Mouse (Mus musculus) embryonic facial prominence, embryonic 14.5 days (tissue): Measurements from ENCODE around the gene Zfp13. TPM values are rescaled to one million over a fixed set of nuclear protein-coding genes. Genes with fewer than 3 reads are reported as not detected.

ENCODE experiments used
- ATAC-seq: fragments of 200-750 bp; cut with Nextera tagmentation; 2 replicates; pipeline ENCODE4 v1.8.0; 2017; ENCODE audit warnings: low read depth, moderate number of reproducible peaks, moderate TSS enrichment
- DNase-seq: peaks from one replicate; pipeline ENCODE4 v3.0.0-alpha.2; 2015; ENCODE audit warnings: low spot score
- H3K27ac ChIP-seq: fragments of 300-500 bp; sonication (generic); replicated peaks from 2 replicates; pipeline ENCODE4 v1.5.1; 2014; ENCODE audit warnings: low read depth, mild to moderate bottlenecking, low read length, moderate library complexity
- H3K27me3 ChIP-seq: fragments of 300-500 bp; sonication (generic); replicated peaks from 2 replicates; pipeline ENCODE4 v1.6.1; 2014; ENCODE audit warnings: low read length; ENCODE audit not compliant: control insufficient read depth, insufficient read depth
- H3K36me3 ChIP-seq: fragments of 300-500 bp; sonication (generic); 2 replicates; pipeline ENCODE4 v1.6.1; 2014; ENCODE audit warnings: low read length, mixed read lengths; ENCODE audit not compliant: control insufficient read depth, insufficient read depth
- H3K4me1 ChIP-seq: fragments of 300-500 bp; sonication (generic); 2 replicates; pipeline ENCODE4 v1.6.1; 2014; ENCODE audit warnings: antibody characterized with exemption, low read length; ENCODE audit not compliant: control insufficient read depth, insufficient read depth
- H3K4me2 ChIP-seq: fragments of 300-500 bp; sonication (generic); 2 replicates; pipeline ENCODE4 v1.6.1; 2014; ENCODE audit warnings: low read depth, mild to moderate bottlenecking, low read length, moderate library complexity, mixed read lengths
- H3K4me3 ChIP-seq: fragments of 300-500 bp; sonication (generic); 2 replicates; pipeline ENCODE4 v1.5.1; 2014; ENCODE audit warnings: low read depth, mild to moderate bottlenecking, low read length
- H3K9ac ChIP-seq: fragments of 300-500 bp; sonication (generic); 2 replicates; pipeline ENCODE4 v1.6.1; 2014; ENCODE audit warnings: low read depth, mild to moderate bottlenecking, low read length, moderate library complexity, mixed read lengths
- H3K9me3 ChIP-seq: fragments of 300-500 bp; sonication (generic); 2 replicates; pipeline ENCODE4 v1.6.1; 2016; ENCODE audit warnings: low read length; ENCODE audit not compliant: control insufficient read depth
- WGBS: fragments of 180-500 bp; shearing (Covaris S2); extraction: QIAGEN DNeasy Blood & Tissue Kit; methylation state at CpG from one replicate; pipeline ENCODE4 v1.1.7; 2014; 5-methylcytosine and 5-hydroxymethylcytosine counted together
- polyA plus RNA-seq: library from polyadenylated mRNA; unstranded; fragments of >200 nt; fragmentation: Nextera tagmentation; extraction: Ambion mirVana; gene quantifications from 2 replicates; pipeline ENCODE4 v1.2.1, GENCODE M21; 2014

Zfp13 gene
- polyA plus RNA-seq, 1 experiment from 2014 or later, result 11.7 TPM

- ATAC-seq (no peak), DNase-seq (no peak)
- WGBS, result 59% methylated on average over 9 of the region's 9 CpGs
- Histone ChIP-seq H3K27me3 (no peaks in the 10 kb centered on the region; the same call in 1 of the 2 replicates), H3K27ac (no peak overlapping the region), H3K9ac (no peak overlapping the region), H3K9me3 (no peaks in the 10 kb centered on the region), H3K4me3 (no peak overlapping the region), H3K36me3 (no peaks in the 10 kb centered on the region), H3K4me1 (no peaks in the 10 kb centered on the region), H3K4me2 (no peak overlapping the region)
These were observed 17.8 kb upstream of the Zfp13 start for GRCm38 (mm10) chr17:23617087-23617486.

DNA sequence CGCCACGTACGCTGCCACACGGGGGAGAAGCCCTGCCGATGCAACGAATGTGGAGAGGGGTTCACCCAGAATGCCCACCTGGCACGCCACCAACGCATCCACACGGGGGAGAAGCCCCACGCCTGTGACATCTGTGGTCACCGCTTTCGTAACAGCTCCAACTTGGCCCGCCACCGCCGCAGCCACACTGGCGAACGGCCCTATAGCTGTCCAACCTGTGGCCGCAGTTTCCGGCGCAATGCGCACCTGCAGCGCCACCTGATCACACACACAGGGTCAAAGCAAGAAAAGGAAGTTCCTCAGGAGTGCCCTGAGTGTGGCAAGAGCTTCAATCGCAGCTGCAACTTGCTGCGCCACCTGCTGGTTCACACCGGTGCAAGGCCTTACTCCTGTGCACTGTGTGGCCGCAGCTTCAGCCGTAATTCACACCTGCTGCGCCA lies 11.1 kb upstream of the Zfp13 start:
- no peaks in the 10 kb centered on the region for H3K9me3 ChIP-seq
- no peak overlapping the region for H3K27ac ChIP-seq
- H3K4me1 ChIP-seq, result no peaks in the 10 kb centered on the region
- ATAC-seq, result peak; percentile 78
- no peak overlapping the region for H3K4me2 ChIP-seq
- H3K4me3 ChIP-seq, result no peak overlapping the region
- no peak overlapping the region for H3K9ac ChIP-seq
- DNase-seq, result peak; percentile 44
- no peaks in the 10 kb centered on the region for H3K36me3 ChIP-seq
- WGBS, result 86% methylated on average over 28 of the region's 28 CpGs
- H3K27me3 ChIP-seq, result no peaks in the 10 kb centered on the region

GRCm38 (mm10) chr17:23609612-23610011 lies 10.3 kb upstream of the Zfp13 start:
- Histone ChIP-seq H3K9me3 (no peaks in the 10 kb centered on the region), H3K4me2 (no peak overlapping the region), H3K36me3 (no peaks in the 10 kb centered on the region), H3K4me3 (no peak overlapping the region), H3K4me1 (no peaks in the 10 kb centered on the region), H3K27ac (no peak overlapping the region), H3K27me3 (no peaks in the 10 kb centered on the region), H3K9ac (no peak overlapping the region)
- ATAC-seq (no peak), DNase-seq (no peak)
- WGBS, result 93% methylated on average over 24 of the region's 24 CpGs

GRCm38 (mm10) chr17:23605220-23605619 lies 5.9 kb upstream of the Zfp13 start:
- Histone ChIP-seq H3K27me3 (no peaks in the 10 kb centered on the region), H3K27ac (no peak overlapping the region), H3K9ac (no peak overlapping the region), H3K4me1 (no peaks in the 10 kb centered on the region; the same call in 1 of the 2 replicates), H3K4me3 (no peak overlapping the region), H3K4me2 (no peak overlapping the region), H3K36me3 (no peaks in the 10 kb centered on the region), H3K9me3 (no peaks in the 10 kb centered on the region)
- 78% methylated on average over 8 of the region's 8 CpGs for WGBS
- no peak for ATAC-seq
- DNase-seq, result no peak

DNA sequence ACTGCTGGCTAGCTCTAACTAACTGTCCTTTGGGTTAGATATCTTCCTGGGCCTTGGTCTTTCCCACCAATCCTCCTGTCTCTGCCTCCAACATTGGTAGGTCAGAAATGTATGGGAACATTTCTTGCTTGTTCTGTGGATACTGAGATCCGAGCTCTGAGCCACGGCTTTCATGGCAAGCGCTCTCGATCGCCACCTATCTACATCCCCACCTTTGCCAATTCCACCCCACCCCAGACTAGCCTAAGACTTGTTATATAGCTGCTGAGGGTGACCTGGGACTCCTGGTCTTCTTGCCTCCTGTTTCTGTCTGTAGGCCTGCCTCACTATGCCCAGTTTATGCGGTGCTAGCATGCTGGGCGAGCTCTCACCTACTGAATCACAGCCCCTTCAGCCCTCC lies 5.1 kb upstream of the Zfp13 start:
- H3K9me3 ChIP-seq, result no peaks in the 10 kb centered on the region
- ATAC-seq (no peak), DNase-seq (no peak)
- H3K27ac ChIP-seq, result no peak overlapping the region
- no peaks in the 10 kb centered on the region for H3K27me3 ChIP-seq
- no peak overlapping the region for H3K9ac ChIP-seq
- H3K4me2 ChIP-seq, result no peak overlapping the region
- H3K4me3 ChIP-seq, result no peak overlapping the region
- H3K4me1 ChIP-seq, result no peaks in the 10 kb centered on the region; the same call in 1 of the 2 replicates
- 81% methylated on average over 7 of the region's 7 CpGs for WGBS
- H3K36me3 ChIP-seq, result no peaks in the 10 kb centered on the region

DNA sequence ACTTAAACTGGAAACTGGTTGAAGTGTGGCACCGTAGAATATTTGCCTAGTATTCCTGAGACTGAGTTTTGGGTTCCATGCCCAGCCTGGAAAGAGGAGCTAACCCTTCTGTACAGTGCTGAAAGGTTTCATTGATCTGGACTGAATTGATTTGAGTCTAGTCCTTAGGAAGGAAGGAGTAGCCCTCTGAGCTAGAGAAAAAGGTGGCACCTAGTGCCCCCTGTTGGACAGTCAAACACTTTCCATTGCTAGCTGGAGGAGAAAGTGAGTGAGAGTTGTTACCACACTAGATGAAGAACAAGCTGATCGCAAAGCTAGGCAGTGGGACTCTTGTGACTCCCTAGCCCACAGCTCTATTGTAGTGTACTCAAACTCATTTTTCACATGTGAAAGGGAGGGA lies 4.3 kb upstream of the Zfp13 start:
- Histone ChIP-seq H3K27ac (no peak overlapping the region), H3K27me3 (no peaks in the 10 kb centered on the region), H3K4me2 (no peak overlapping the region), H3K9me3 (no peaks in the 10 kb centered on the region), H3K4me1 (no peaks in the 10 kb centered on the region; the same call in 1 of the 2 replicates), H3K36me3 (no peaks in the 10 kb centered on the region), H3K9ac (no peak overlapping the region), H3K4me3 (no peak overlapping the region)
- DNase-seq, result peak; percentile 41
- ATAC-seq, result no peak
- 60% methylated on average over 2 of the region's 2 CpGs for WGBS

DNA sequence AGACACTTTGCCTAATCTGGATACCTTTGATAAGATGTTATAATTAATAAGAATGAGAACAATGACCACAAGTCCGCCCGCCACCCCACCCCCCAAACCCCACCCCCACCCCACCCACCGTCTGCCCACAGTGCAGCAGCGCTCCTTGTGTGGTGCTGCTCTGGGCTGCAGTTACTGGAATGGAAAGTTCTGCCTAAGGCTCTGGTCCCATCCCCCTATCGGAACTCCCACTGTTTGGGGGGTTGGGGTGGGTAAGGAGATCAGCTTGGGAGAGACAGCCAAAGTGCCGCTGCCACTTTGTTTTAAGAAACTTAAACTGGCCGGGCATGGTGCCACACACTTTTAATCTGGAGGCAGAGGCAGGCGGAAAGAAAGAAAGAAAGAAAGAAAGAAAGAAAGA lies 3.8 kb upstream of the Zfp13 start:
- no peak overlapping the region for H3K4me3 ChIP-seq
- no peak overlapping the region for H3K9ac ChIP-seq
- no peaks in the 10 kb centered on the region for H3K9me3 ChIP-seq
- 25% methylated on average over 8 of the region's 8 CpGs for WGBS
- no peak overlapping the region for H3K4me2 ChIP-seq
- no peaks in the 10 kb centered on the region; the same call in 1 of the 2 replicates for H3K4me1 ChIP-seq
- ATAC-seq, result no peak
- H3K27ac ChIP-seq, result no peak overlapping the region
- H3K36me3 ChIP-seq, result no peaks in the 10 kb centered on the region
- DNase-seq, result peak; percentile 32
- no peaks in the 10 kb centered on the region for H3K27me3 ChIP-seq

GRCm38 (mm10) chr17:23601836-23602585 lies 2.7 kb upstream of the Zfp13 start:
- DNase-seq, result peak; percentile 68
- 26% methylated on average over 10 of the region's 10 CpGs for WGBS
- H3K27me3 ChIP-seq, result no peaks in the 10 kb centered on the region

More at GRCm38 (mm10) chr17:23601836-23602585, 2.7 kb upstream of the Zfp13 start:
- Histone ChIP-seq H3K4me2 (no peak overlapping the region), H3K36me3 (no peaks in the 10 kb centered on the region), H3K9ac (no peak overlapping the region), H3K4me1 (no peaks in the 10 kb centered on the region; the same call in 1 of the 2 replicates), H3K27ac (no peak overlapping the region), H3K9me3 (no peaks in the 10 kb centered on the region), H3K4me3 (no peak overlapping the region)
- no peak for ATAC-seq
